Mouse (Mus musculus) embryonic facial prominence, embryonic 13.5 days (tissue): ENCODE measurements around the gene Gm21883. TPM values are rescaled to one million over a fixed set of nuclear protein-coding genes. Genes with fewer than 3 reads are reported as not detected.
"Not testable (repeated sequence)": the region's sequence is repeated elsewhere in the genome, so short reads cannot be mapped to it uniquely, and the experiment has no call there.

Experiments
- ATAC-seq: fragments of 200-750 bp; cut with Nextera tagmentation; 2 replicates; pipeline ENCODE4 v1.8.0; 2017; ENCODE audit warnings: low read depth; ENCODE audit not compliant: insufficient number of reproducible peaks, insufficient read depth, low FRiP score, low TSS enrichment
- H3K27ac ChIP-seq: fragments of 300-500 bp; sonication (generic); 2 replicates; pipeline ENCODE4 v1.5.1; 2015; ENCODE audit warnings: moderate library complexity, mild to moderate bottlenecking, inconsistent platforms
- H3K27me3 ChIP-seq: fragments of 300-500 bp; sonication (generic); 2 replicates; pipeline ENCODE4 v1.6.1; 2015; ENCODE audit warnings: mild to moderate bottlenecking, inconsistent platforms
- H3K36me3 ChIP-seq: fragments of 300-500 bp; sonication (generic); 2 replicates; pipeline ENCODE4 v1.6.1; 2015; ENCODE audit warnings: mild to moderate bottlenecking, inconsistent platforms
- H3K4me1 ChIP-seq: fragments of 300-500 bp; sonication (generic); 2 replicates; pipeline ENCODE4 v1.6.1; 2015; ENCODE audit warnings: inconsistent platforms
- H3K4me2 ChIP-seq: fragments of 300-500 bp; sonication (generic); 2 replicates; pipeline ENCODE4 v1.6.1; 2015; ENCODE audit warnings: moderate library complexity, mild to moderate bottlenecking, inconsistent platforms
- H3K4me3 ChIP-seq: fragments of 300-500 bp; sonication (generic); 2 replicates; pipeline ENCODE4 v1.5.1; 2015; ENCODE audit warnings: mild to moderate bottlenecking, inconsistent platforms
- H3K9ac ChIP-seq: fragments of 300-500 bp; sonication (generic); 2 replicates; pipeline ENCODE4 v1.6.1; 2015; ENCODE audit warnings: mild to moderate bottlenecking, inconsistent platforms
- H3K9me3 ChIP-seq: fragments of 300-500 bp; sonication (generic); 2 replicates; pipeline ENCODE4 v1.6.1; 2016; ENCODE audit warnings: inconsistent platforms
- WGBS: fragments of 180-500 bp; shearing (Covaris S2); methylation state at CpG from one replicate; pipeline ENCODE4 v1.1.7; 2015; ENCODE audit warnings: mixed read lengths; 5-methylcytosine and 5-hydroxymethylcytosine counted together
- polyA plus RNA-seq: library from polyadenylated mRNA; unstranded; fragments of >200 nt; fragmentation: Nextera tagmentation; extraction: Ambion mirVana; gene quantifications from 2 replicates; pipeline ENCODE4 v1.2.1, GENCODE M21; 2015

The Gm21883 gene
- not detected in 2 replicates for polyA plus RNA-seq

GRCm38 (mm10) chrX:31574183-31574582 is at the start of gene Gm21883:
Gene Gm21883 (minus strand): TSS chrX:31574283.
- no CpG with 5 or more reads among the region's 1 CpGs for WGBS
- not testable (repeated sequence) for H3K36me3 ChIP-seq, H3K9me3 ChIP-seq, H3K4me1 ChIP-seq, H3K9ac ChIP-seq, H3K27ac ChIP-seq, H3K4me3 ChIP-seq, H3K27me3 ChIP-seq, ATAC-seq, H3K4me2 ChIP-seq

GRCm38 (mm10) chrX:31618820-31619219 is 44.7 kb upstream of the Gm21883 start, which contains the start of gene Spin2e:
Gene Spin2e (minus strand): TSS chrX:31618920.
- not testable (repeated sequence) for H3K27ac ChIP-seq, H3K36me3 ChIP-seq, ATAC-seq, H3K4me2 ChIP-seq, H3K9me3 ChIP-seq, H3K4me3 ChIP-seq, H3K4me1 ChIP-seq, H3K9ac ChIP-seq, H3K27me3 ChIP-seq
- WGBS: 63% methylated on average over 2 of the region's 2 CpGs

Other genes starting within 250 kb of the Gm21883 start
- gene Btbd35f26, start 237.8 kb downstream of the Gm21883 start, polyA plus RNA-seq: not detected in 2 replicates
- not detected in 2 replicates for gene Btbd35f19, start 190.4 kb downstream of the Gm21883 start, polyA plus RNA-seq
- gene Spin2e, start 44.6 kb upstream of the Gm21883 start, polyA plus RNA-seq: not detected in 2 replicates
- not detected in 2 replicates for gene Btbd35f25, start 142.9 kb upstream of the Gm21883 start, polyA plus RNA-seq